Mouse (Mus musculus) hindbrain, embryonic 16.5 days (tissue): ENCODE data around the gene Yap1. TPM values are rescaled to one million over a fixed set of nuclear protein-coding genes. Genes with fewer than 3 reads are reported as not detected.
"Not testable (repeated sequence)": the region's sequence is repeated elsewhere in the genome, so short reads cannot be mapped to it uniquely, and the experiment has no call there.

Experiments used
- ATAC-seq: fragments of 200-750 bp; cut with Nextera tagmentation; 2 replicates; pipeline ENCODE4 v1.8.0; 2017; ENCODE audit warnings: moderate TSS enrichment, moderate library complexity
- H3K27ac ChIP-seq: fragments of 300-500 bp; sonication (generic); 2 replicates; pipeline ENCODE4 v1.5.1; 2014; ENCODE audit warnings: low read depth, mild to moderate bottlenecking, control low read depth, low read length, moderate library complexity
- H3K27me3 ChIP-seq: fragments of 300-500 bp; sonication (generic); replicated peaks from 2 replicates; pipeline ENCODE4 v1.6.1; 2014; ENCODE audit warnings: low read length; ENCODE audit not compliant: control insufficient read depth, insufficient read depth
- H3K36me3 ChIP-seq: fragments of 300-500 bp; sonication (generic); 2 replicates; pipeline ENCODE4 v1.6.1; 2014; ENCODE audit warnings: mild to moderate bottlenecking, low read length, moderate library complexity, mixed read lengths; ENCODE audit not compliant: control insufficient read depth, insufficient read depth
- H3K4me1 ChIP-seq: fragments of 300-500 bp; sonication (generic); 2 replicates; pipeline ENCODE4 v1.6.1; 2014; ENCODE audit warnings: low read depth, low read length; ENCODE audit not compliant: control insufficient read depth, insufficient read depth
- H3K4me2 ChIP-seq: fragments of 300-500 bp; sonication (generic); 2 replicates; pipeline ENCODE4 v1.6.1; 2014; ENCODE audit warnings: mild to moderate bottlenecking, low read length, control low read depth, moderate library complexity
- H3K4me3 ChIP-seq: fragments of 300-500 bp; sonication (generic); 2 replicates; pipeline ENCODE4 v1.5.1; 2014; ENCODE audit warnings: mild to moderate bottlenecking, low read length, control low read depth, moderate library complexity
- H3K9ac ChIP-seq: fragments of 300-500 bp; sonication (generic); 2 replicates; pipeline ENCODE4 v1.6.1; 2014; ENCODE audit warnings: low read depth, mild to moderate bottlenecking, control low read depth, low read length, moderate library complexity
- H3K9me3 ChIP-seq: fragments of 300-500 bp; sonication (generic); 2 replicates; pipeline ENCODE4 v1.6.1; 2014; ENCODE audit warnings: mild to moderate bottlenecking, low read length, moderate library complexity; ENCODE audit not compliant: control insufficient read depth
- WGBS: fragments of 180-500 bp; shearing (Covaris S2); extraction: QIAGEN DNeasy Blood & Tissue Kit; methylation state at CpG from one replicate; pipeline ENCODE4 v1.1.7; 2014; 5-methylcytosine and 5-hydroxymethylcytosine counted together
- polyA plus RNA-seq: library from polyadenylated mRNA; unstranded; fragments of >200 nt; fragmentation: Nextera tagmentation; extraction: Ambion mirVana; gene quantifications from 2 replicates; pipeline ENCODE4 v1.2.1, GENCODE M21; 2015

Gene Yap1
- polyA plus RNA-seq, 1 experiment from 2014 or later = 6.7 TPM

DNA sequence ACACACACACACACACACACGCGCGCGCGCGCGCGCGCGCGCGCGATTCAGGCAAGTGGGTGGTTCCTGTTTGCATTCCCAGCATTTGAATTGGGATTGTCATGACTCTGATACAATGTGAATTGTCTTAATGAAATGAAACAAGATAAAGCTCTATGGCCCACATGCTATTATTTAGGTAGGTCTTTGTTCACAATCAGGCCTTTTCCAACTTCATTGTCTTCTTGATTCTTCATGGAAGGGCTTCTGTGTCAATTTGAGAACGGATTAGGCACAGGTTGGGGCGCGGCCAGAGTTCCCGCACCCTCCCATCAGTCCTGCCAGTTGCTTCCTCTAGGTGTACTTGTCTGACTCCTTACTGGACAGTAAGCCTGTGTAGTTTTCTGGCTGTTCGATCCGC lies 90.4 kb downstream of the Yap1 start:
- 32% methylated on average over 19 of the region's 19 CpGs for WGBS
- H3K9ac ChIP-seq = peak overlapping the region; percentile 43; the same call in 1 of the 2 replicates
- H3K4me1 ChIP-seq = no peaks in the 10 kb centered on the region
- H3K9me3 ChIP-seq = no peaks in the 10 kb centered on the region
- no peak overlapping the region; the same call in 1 of the 2 replicates for H3K27ac ChIP-seq
- peak overlapping the region; percentile 65 for H3K4me2 ChIP-seq
- peak overlapping the region; percentile 23 for H3K4me3 ChIP-seq
- ATAC-seq = peak; percentile 67
- H3K36me3 ChIP-seq = no peaks in the 10 kb centered on the region
- no peaks in the 10 kb centered on the region for H3K27me3 ChIP-seq

DNA sequence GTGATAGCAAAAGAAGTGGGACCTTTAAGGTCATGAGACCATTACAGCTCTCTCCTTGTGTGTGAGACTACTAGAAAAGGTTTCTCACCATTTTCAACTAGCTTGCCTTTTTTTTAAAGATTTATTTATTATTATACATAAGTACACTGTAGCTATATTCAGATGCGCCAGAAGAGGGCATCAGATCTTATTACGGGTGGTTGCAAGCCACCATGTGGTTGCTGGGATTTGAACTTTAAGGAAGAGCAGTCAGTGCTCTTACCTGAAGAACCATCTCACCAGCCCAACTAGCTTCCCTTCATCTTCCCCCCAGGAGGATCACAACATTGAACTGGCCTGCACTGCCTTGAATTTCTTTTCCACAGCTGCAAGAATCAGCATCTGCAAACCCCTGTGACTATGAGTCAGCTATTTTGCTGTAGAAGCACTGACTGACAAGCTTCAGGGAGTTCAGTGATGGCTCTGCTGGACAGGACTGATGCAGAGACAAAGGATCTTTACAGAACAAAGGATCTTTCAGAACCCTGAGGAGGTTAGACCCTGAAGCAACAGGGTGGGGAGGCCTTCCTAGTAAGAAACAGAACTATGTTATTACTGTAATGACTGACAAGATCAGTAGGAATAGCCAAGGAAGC lies 96.9 kb downstream of the Yap1 start:
- no peak overlapping the region for H3K27ac ChIP-seq
- no peaks in the 10 kb centered on the region for H3K4me1 ChIP-seq
- H3K9me3 ChIP-seq = no peaks in the 10 kb centered on the region
- 81% methylated on average over 2 of the region's 2 CpGs for WGBS
- no peak overlapping the region for H3K4me2 ChIP-seq
- no peak for ATAC-seq
- H3K9ac ChIP-seq = no peak overlapping the region
- no peak overlapping the region for H3K4me3 ChIP-seq
- no peaks in the 10 kb centered on the region for H3K27me3 ChIP-seq
- no peaks in the 10 kb centered on the region for H3K36me3 ChIP-seq

DNA sequence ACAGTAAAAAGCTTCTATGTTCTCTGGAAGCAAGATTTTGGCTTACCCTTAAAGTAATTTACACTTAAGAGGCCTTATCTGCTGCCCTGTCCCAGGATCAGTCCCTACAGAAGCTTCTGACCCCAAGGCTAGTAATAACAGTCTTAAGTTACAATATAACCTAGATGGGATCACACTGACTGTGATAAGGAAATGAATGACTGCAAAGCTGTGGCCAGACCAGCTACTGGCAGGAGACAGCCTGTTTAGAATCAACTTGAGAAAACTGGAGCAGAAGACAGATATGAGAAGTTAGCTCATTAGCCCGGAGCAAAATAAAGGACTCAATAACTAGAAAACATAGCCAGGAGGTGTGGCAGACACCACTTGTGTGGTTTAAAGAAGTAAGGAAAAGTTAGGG lies 97.8 kb downstream of the Yap1 start:
- Histone ChIP-seq H3K4me3 (no peak overlapping the region), H3K9me3 (no peaks in the 10 kb centered on the region), H3K27me3 (no peaks in the 10 kb centered on the region), H3K27ac (no peak overlapping the region), H3K9ac (no peak overlapping the region), H3K4me2 (no peak overlapping the region), H3K4me1 (no peaks in the 10 kb centered on the region), H3K36me3 (no peaks in the 10 kb centered on the region)
- 96% methylated on average over 1 of the region's 1 CpGs for WGBS
- no peak for ATAC-seq

DNA sequence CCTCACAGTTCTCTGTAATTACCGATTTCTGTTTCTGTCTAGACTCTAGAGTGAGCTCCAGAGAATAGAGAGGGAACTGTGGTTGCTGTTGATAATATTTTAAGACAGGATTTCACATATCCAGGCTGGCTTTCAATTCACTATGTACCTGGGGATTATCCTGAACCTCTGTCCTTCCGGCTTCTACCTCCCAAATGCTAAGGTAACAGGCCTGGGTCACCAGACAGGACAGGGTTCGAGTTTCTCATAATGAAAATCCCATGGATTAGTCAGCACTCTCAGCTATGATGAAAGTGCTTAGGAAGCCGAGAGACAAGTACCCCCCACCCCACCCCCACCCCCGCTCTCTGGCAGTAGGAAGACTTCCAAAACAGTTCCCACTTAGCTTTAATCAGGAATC lies 100.6 kb downstream of the Yap1 start:
- Histone ChIP-seq H3K27ac (no peak overlapping the region), H3K4me1 (no peaks in the 10 kb centered on the region), H3K36me3 (no peaks in the 10 kb centered on the region), H3K9me3 (no peaks in the 10 kb centered on the region), H3K27me3 (no peaks in the 10 kb centered on the region), H3K4me2 (no peak overlapping the region), H3K9ac (no peak overlapping the region), H3K4me3 (no peak overlapping the region)
- WGBS = 78% methylated on average over 5 of the region's 5 CpGs
- ATAC-seq = no peak

DNA sequence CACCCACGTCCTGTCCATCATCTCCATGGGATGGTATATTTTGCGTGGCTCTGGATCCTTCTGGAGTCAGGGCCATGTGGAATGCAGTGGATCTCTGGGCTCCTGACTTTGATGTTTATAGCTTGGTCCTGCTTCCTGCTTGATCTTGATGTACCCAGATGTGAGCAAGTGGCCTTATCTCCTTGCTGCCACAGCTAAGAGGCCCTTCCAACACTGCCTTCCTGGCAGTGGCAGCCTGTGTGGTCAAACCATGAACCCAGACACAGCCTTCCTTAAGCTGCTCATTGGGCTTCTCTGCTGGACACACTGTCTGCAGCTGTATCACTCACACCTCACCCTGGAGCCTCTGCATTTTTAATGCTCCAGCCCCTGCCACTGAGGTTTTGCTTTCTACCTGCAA lies 101.1 kb downstream of the Yap1 start:
- H3K27ac ChIP-seq = no peak overlapping the region
- WGBS = 86% methylated on average over 2 of the region's 2 CpGs
- no peaks in the 10 kb centered on the region for H3K36me3 ChIP-seq
- H3K4me2 ChIP-seq = no peak overlapping the region
- ATAC-seq = no peak
- H3K9me3 ChIP-seq = no peaks in the 10 kb centered on the region
- H3K4me1 ChIP-seq = no peaks in the 10 kb centered on the region
- H3K9ac ChIP-seq = no peak overlapping the region
- H3K27me3 ChIP-seq = no peaks in the 10 kb centered on the region
- no peak overlapping the region for H3K4me3 ChIP-seq

DNA sequence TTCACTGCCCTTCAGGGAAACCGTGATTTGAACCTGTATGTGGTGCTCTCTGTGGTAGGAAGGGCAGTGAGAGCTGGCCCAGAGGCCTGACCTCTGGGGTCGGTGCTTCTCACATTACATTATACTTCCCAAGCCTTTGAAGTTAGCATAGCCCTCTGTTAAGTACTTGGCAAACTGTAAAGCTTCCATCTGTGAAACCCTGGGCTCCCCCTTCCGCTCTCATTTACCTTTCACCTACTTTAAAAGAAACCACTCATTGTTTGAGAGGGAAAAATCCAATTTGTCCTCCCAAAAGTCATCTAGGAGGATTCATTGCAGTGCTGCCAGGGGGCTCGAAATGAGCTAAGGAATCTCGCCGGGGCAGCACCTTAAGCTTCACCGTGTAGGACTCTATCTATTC lies 102.1 kb downstream of the Yap1 start:
- H3K9ac ChIP-seq = no peak overlapping the region
- 58% methylated on average over 7 of the region's 7 CpGs for WGBS
- H3K4me3 ChIP-seq = no peak overlapping the region
- no peaks in the 10 kb centered on the region for H3K36me3 ChIP-seq
- H3K9me3 ChIP-seq = no peaks in the 10 kb centered on the region
- ATAC-seq = peak; percentile 37; the same call in 1 of the 2 replicates
- no peak overlapping the region for H3K27ac ChIP-seq
- H3K4me2 ChIP-seq = no peak overlapping the region
- H3K27me3 ChIP-seq = no peaks in the 10 kb centered on the region
- no peaks in the 10 kb centered on the region for H3K4me1 ChIP-seq

DNA sequence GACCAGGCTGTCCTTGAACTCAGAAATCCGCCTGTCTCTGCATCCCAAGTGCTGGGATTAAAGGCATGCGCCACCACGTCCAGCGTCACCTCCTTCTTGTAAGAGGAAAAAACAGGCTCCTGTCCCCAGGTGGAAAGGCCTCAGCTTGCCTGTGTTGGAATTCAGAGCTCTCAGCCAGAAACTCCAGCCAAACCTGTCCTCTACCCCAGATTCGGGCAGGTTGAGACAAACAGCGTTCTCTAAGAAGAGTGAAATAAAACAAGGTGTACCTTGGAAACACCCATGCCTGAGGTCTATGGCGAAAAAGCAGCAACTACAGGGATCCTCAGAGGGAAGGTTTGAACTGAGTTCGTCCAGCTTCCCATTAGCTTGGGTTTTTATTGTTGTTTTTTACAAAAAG lies 103.4 kb downstream of the Yap1 start:
- Histone ChIP-seq H3K9me3 (no peaks in the 10 kb centered on the region), H3K4me1 (no peaks in the 10 kb centered on the region), H3K4me3 (no peak overlapping the region), H3K9ac (no peak overlapping the region), H3K36me3 (no peaks in the 10 kb centered on the region), H3K27ac (no peak overlapping the region), H3K4me2 (no peak overlapping the region), H3K27me3 (no peaks in the 10 kb centered on the region)
- 92% methylated on average over 8 of the region's 8 CpGs for WGBS
- ATAC-seq = no peak

DNA sequence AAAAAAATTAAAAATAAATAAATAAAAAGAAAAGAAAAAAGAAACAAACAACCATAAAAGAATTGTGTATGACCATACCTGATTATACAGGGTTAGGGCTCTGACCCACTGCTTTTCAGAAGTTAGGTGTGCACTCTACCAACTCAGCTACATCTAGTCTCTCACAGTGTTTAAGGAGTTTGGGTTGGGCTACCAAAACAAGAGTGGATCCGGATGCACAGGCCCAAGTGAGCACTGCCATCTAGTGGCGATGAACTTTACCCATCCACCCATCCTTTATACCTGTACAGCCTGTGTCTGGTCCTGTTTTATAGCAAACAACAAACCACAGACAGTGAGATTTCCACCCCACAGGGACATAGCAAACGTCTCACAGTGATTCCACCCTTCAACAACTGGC lies 106.9 kb downstream of the Yap1 start:
- no peaks in the 10 kb centered on the region for H3K4me1 ChIP-seq
- no peaks in the 10 kb centered on the region for H3K36me3 ChIP-seq
- H3K9ac ChIP-seq = no peak overlapping the region
- ATAC-seq = peak; percentile 65
- 1% methylated on average over 3 of the region's 3 CpGs for WGBS
- H3K9me3 ChIP-seq = no peaks in the 10 kb centered on the region
- H3K27me3 ChIP-seq = no peaks in the 10 kb centered on the region
- H3K4me3 ChIP-seq = no peak overlapping the region
- H3K4me2 ChIP-seq = no peak overlapping the region
- H3K27ac ChIP-seq = no peak overlapping the region

DNA sequence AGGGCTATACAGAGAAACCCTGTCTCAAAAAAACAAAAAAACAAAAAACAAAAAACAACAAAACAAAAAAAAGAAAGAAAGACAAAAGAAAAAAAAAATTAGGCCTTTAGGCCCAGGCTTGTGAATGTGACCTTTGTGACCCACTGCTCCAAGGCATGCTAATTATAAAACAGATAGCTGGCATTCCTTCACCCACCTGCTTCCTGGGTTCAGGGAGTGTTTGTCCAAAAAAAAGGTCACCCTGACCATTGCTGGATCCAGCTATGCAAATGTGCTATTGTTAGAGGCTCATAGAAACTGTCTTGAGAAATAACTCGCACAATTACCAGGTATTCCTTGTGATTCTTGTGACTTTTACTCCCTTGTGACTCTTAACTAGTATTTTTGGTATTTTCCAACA lies 112.6 kb downstream of the Yap1 start:
- 86% methylated on average over 1 of the region's 1 CpGs for WGBS
- not testable (repeated sequence) for H3K36me3 ChIP-seq, H3K27ac ChIP-seq, H3K4me3 ChIP-seq, H3K4me1 ChIP-seq, H3K27me3 ChIP-seq, H3K4me2 ChIP-seq, ATAC-seq, H3K9me3 ChIP-seq, H3K9ac ChIP-seq

DNA sequence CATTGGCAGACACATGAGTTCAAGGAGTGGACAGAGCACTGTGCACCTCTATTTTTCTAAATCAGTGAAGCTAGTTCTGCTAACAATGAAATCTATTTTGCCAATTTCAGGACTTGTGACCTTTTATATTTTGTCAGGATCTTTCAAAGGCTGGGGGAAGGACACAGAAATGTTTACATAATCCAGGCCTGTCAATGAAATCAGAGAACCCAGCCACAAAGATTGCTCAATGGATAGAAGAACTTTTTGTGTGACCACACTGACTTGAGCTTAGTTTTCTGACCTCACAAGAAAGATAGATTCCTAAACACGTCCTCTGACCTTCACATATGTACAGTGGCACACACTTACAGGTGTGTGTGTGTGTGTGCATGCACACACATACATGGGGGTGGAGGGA lies 113.2 kb downstream of the Yap1 start:
- Histone ChIP-seq H3K4me3 (no peak overlapping the region), H3K4me1 (no peaks in the 10 kb centered on the region), H3K27ac (no peak overlapping the region), H3K36me3 (no peaks in the 10 kb centered on the region), H3K9ac (no peak overlapping the region), H3K27me3 (no peaks in the 10 kb centered on the region), H3K4me2 (no peak overlapping the region), H3K9me3 (no peaks in the 10 kb centered on the region)
- WGBS = 77% methylated on average over 1 of the region's 1 CpGs
- ATAC-seq = no peak
